Mouse (Mus musculus) intestine, embryonic 14.5 days (tissue): ENCODE results near the gene Cela3b. TPM values are rescaled to one million over a fixed set of nuclear protein-coding genes. Genes with fewer than 3 reads are reported as not detected.

ENCODE experiments used
- ATAC-seq: fragments of 200-750 bp; cut with Nextera tagmentation; replicated peaks from 2 replicates; pipeline ENCODE4 v1.8.0; 2017; ENCODE audit warnings: low read depth, moderate number of reproducible peaks, moderate TSS enrichment, moderate library complexity; ENCODE audit not compliant: low FRiP score, low TSS enrichment
- DNase-seq: peaks from one replicate; pipeline ENCODE4 v3.0.0-alpha.2; 2018; ENCODE audit warnings: low spot score
- H3K27ac ChIP-seq: fragments of 300-500 bp; sonication (generic); 2 replicates; pipeline ENCODE4 v1.5.1; 2014; ENCODE audit warnings: low read depth, mild to moderate bottlenecking, control low read depth
- H3K27me3 ChIP-seq: fragments of 300-500 bp; sonication (generic); replicated peaks from 2 replicates; pipeline ENCODE4 v1.6.1; 2014; ENCODE audit warnings: low read length, control low read depth; ENCODE audit not compliant: control insufficient read depth, insufficient read depth
- H3K36me3 ChIP-seq: fragments of 300-500 bp; sonication (generic); 2 replicates; pipeline ENCODE4 v1.6.1; 2014; ENCODE audit warnings: low read length, control low read depth; ENCODE audit not compliant: control insufficient read depth, insufficient read depth
- H3K4me1 ChIP-seq: fragments of 300-500 bp; sonication (generic); replicated peaks from 2 replicates; pipeline ENCODE4 v1.6.1; 2014; ENCODE audit warnings: low read length, control low read depth, mixed read lengths; ENCODE audit not compliant: control insufficient read depth, insufficient read depth
- H3K4me2 ChIP-seq: fragments of 300-500 bp; sonication (generic); 2 replicates; pipeline ENCODE4 v1.6.1; 2014; ENCODE audit warnings: low read length
- H3K4me3 ChIP-seq: fragments of 300-500 bp; sonication (generic); 2 replicates; pipeline ENCODE4 v1.5.1; 2014; ENCODE audit warnings: low read depth, low read length, control low read depth, mixed read lengths
- H3K9ac ChIP-seq: fragments of 300-500 bp; sonication (generic); 2 replicates; pipeline ENCODE4 v1.6.1; 2014; ENCODE audit warnings: mild to moderate bottlenecking, low read length
- H3K9me3 ChIP-seq: fragments of 300-500 bp; sonication (generic); 2 replicates; pipeline ENCODE4 v1.6.1; 2016; ENCODE audit warnings: low read length, control low read depth; ENCODE audit not compliant: control insufficient read depth
- WGBS: fragments of 180-500 bp; shearing (Covaris S2); extraction: QIAGEN DNeasy Blood & Tissue Kit; methylation state at CpG from one replicate; pipeline ENCODE4 v1.1.7; 2014; 5-methylcytosine and 5-hydroxymethylcytosine counted together
- polyA plus RNA-seq: library from polyadenylated mRNA; unstranded; fragments of >200 nt; fragmentation: Nextera tagmentation; extraction: Ambion mirVana; gene quantifications from 2 replicates; pipeline ENCODE4 v1.2.1, GENCODE M21; 2014

Gene Cela3b
- polyA plus RNA-seq, 1 experiment from 2014 or later, result 3.8 TPM

DNA sequence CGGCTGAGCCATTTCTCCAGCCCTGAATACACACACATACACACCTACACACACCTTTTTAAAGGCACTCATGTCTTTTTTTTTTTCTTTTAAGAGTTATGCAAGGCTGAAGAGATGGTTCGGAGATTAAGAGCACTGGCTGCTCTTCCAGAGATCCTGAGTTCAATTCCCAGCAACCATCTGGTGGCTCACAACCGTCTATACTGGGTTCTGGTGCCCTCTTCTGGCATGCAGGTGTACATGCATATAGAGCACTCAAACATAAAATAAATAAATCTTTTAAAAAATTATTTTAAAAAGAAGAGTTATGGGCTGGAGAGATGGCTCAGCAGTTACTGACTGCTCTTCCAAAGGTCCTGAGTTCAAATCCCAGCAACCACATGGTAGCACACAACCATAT is 39.1 kb downstream of the Cela3b start:
- no peak for DNase-seq
- H3K36me3 ChIP-seq, result no peaks in the 10 kb centered on the region
- H3K4me2 ChIP-seq, result no peak overlapping the region
- H3K27me3 ChIP-seq, result no peaks in the 10 kb centered on the region
- ATAC-seq, result no peak
- no peaks in the 10 kb centered on the region for H3K9me3 ChIP-seq
- 83% methylated on average over 3 of the region's 3 CpGs for WGBS
- H3K4me3 ChIP-seq, result no peak overlapping the region
- no peak overlapping the region for H3K27ac ChIP-seq
- peaks cover 9% of the 10 kb centered on the region for H3K4me1 ChIP-seq
- no peak overlapping the region for H3K9ac ChIP-seq

GRCm38 (mm10) chr4:137390196-137390595 is 40.1 kb downstream of the Cela3b start:
- no peaks in the 10 kb centered on the region for H3K27me3 ChIP-seq
- H3K9me3 ChIP-seq, result no peaks in the 10 kb centered on the region
- WGBS, result 89% methylated on average over 4 of the region's 4 CpGs
- DNase-seq (no peak), ATAC-seq (no peak)
- H3K36me3 ChIP-seq, result no peaks in the 10 kb centered on the region
- H3K27ac ChIP-seq, result no peak overlapping the region
- H3K9ac ChIP-seq, result no peak overlapping the region
- H3K4me2 ChIP-seq, result no peak overlapping the region
- no peak overlapping the region for H3K4me3 ChIP-seq
- peaks cover 9% of the 10 kb centered on the region for H3K4me1 ChIP-seq

DNA sequence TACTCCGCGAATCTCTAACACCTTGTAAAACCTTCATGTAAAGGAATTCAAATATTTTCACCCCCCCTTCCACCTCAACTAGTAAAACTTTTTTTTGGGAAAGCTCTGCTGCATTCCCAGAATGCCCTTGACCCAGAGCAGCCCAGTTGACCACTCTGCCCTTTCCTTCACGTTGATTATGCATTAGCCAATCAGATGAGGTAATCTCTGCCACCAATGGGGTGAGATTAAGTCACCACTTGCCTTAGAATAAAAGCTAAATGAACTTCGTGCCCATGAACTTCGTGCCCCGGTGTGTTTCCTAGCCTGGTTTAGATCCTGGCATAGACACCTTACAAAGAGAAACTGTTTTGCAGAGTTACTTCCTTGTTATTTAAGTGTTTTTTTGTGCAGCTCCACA is 41.4 kb downstream of the Cela3b start:
- Histone ChIP-seq H3K27ac (peak overlapping the region; percentile 90; the same call in 1 of the 2 replicates), H3K4me2 (peak overlapping the region; percentile 94), H3K27me3 (no peaks in the 10 kb centered on the region), H3K4me1 (peaks cover 9% of the 10 kb centered on the region), H3K9me3 (no peaks in the 10 kb centered on the region), H3K36me3 (no peaks in the 10 kb centered on the region), H3K4me3 (peak overlapping the region; percentile 95), H3K9ac (peak overlapping the region; percentile 88)
- DNase-seq, result no peak
- peak; percentile 20; the same call in 1 of the 2 replicates for ATAC-seq
- WGBS, result 46% methylated on average over 6 of the region's 6 CpGs

DNA sequence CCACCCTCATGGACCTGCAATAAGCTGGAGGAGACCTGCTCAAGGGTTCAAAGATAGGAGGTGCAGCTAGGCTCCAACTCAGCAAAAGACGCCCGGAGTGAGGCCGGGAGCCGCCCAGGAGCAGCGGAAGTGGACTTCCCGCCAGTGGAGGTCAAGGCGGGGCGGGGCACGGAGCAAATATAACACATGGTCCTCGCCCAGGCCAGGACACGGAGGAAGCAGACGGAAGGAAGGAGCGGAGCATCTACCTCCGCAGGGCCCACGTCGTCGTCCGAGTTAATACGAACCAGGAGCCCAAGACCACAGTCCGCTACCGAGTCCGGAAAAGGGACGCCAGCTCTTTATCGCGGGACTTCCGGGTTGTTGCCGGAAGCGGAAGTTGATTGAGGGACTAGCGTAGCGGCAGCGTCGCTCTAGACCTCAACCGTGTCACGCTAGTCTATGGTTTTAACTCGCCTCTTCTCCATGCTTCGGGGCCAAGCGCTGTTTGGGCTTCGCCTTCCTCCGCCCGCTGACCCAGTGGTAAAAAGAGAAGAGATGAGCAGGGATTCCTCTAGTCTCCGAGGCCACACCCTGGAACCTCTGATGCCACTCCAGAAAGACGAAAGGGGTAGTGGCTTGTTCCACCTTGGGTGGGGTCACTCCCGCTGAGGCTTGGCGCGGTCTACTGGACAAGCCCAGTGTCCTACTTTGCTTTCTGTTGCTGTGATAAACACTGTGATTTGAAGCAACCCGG is 42.1 kb downstream of the Cela3b start:
- Histone ChIP-seq H3K4me2 (peak overlapping the region; percentile 94), H3K27ac (peak overlapping the region; percentile 90), H3K4me3 (peak overlapping the region; percentile 95), H3K9me3 (no peaks in the 10 kb centered on the region), H3K36me3 (no peaks in the 10 kb centered on the region), H3K27me3 (no peaks in the 10 kb centered on the region), H3K4me1 (peaks cover 9% of the 10 kb centered on the region), H3K9ac (peak overlapping the region; percentile 88)
- under 1% methylated on average over 46 of the region's 46 CpGs for WGBS
- DNase-seq, result peak; percentile 94
- peak; percentile 87 for ATAC-seq

DNA sequence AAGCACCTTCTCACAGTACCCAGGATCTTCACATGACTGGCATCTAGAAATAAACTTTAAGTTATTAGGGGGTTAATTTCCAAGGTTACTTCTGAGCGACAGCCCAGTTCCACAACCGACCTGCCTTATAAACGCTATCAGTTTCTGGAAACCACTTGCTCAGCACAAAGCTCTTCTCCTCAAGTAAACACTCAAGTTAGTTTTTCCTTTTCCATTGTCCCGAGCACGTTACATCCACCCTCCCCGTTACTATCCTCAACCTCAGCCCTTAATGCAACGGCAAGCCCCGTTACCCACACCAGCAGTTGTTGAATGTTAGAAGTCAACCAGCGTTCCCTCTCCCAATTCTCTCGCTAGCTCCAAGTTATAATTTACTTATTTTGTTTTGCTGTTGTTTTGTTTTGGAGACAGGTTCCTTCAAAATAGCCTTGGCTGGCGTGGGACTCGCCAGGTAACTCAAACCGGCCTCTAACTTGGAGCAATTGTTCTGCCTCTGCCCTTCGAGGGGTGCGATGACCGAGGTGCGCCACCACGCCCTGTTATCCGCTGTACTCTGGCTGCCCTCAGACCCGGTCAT is 42.8 kb downstream of the Cela3b start:
- 1% methylated on average over 20 of the region's 20 CpGs for WGBS
- Histone ChIP-seq H3K36me3 (no peaks in the 10 kb centered on the region), H3K4me1 (peaks cover 9% of the 10 kb centered on the region), H3K27me3 (no peaks in the 10 kb centered on the region), H3K4me2 (peak overlapping the region; percentile 94), H3K27ac (peak overlapping the region; percentile 90), H3K4me3 (peak overlapping the region; percentile 95), H3K9ac (peak overlapping the region; percentile 88), H3K9me3 (no peaks in the 10 kb centered on the region)
- ATAC-seq, result no peak
- no peak for DNase-seq

GRCm38 (mm10) chr4:137380702-137381605 is 49.4 kb downstream of the Cela3b start:
- H3K4me2 ChIP-seq, result peak overlapping the region; percentile 22; the same call in 1 of the 2 replicates
- H3K9ac ChIP-seq, result no peak overlapping the region
- DNase-seq (no peak), ATAC-seq (peak; percentile 77)
- WGBS, result 34% methylated on average over 14 of the region's 16 CpGs
- no peaks in the 10 kb centered on the region for H3K27me3 ChIP-seq
- 0 out of 2 replicates have a peak, but pooled peaks cover 3% of the 10 kb centered on the region for H3K4me1 ChIP-seq
- peak overlapping the region; percentile 71; the same call in 1 of the 2 replicates for H3K27ac ChIP-seq
- H3K4me3 ChIP-seq, result no peak overlapping the region
- no peaks in the 10 kb centered on the region for H3K36me3 ChIP-seq
- no peaks in the 10 kb centered on the region for H3K9me3 ChIP-seq

DNA sequence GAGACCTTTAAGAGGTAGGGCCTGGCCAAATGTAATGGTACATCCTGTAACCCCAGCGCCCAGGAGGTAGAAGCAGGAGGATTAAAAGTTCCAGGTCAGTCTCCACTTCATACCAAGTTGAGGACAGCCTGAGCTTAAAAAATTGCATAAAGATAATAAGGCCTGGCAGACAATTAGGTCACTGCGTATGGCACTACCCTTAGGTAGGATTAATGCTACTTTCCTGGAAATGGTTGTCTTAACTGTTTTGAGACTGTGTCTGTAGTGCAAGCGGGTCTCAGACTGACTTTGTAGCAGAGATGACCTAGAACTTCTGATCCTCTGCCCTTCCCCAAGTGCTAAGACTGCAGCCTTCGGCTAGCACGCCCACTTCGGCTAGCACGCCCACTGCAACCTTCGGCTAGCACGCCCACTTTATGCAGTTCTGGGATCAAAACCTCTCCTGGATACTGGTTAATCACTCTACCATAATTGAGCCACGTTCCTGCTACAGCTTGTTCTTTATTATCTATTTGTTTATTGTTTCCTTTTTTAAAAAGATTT is 50.6 kb downstream of the Cela3b start:
- H3K4me3 ChIP-seq, result no peak overlapping the region
- no peaks in the 10 kb centered on the region for H3K36me3 ChIP-seq
- 88% methylated on average over 10 of the region's 10 CpGs for WGBS
- no peak for DNase-seq
- no peaks in the 10 kb centered on the region for H3K27me3 ChIP-seq
- ATAC-seq, result no peak
- H3K9ac ChIP-seq, result no peak overlapping the region
- H3K4me1 ChIP-seq, result peaks cover 6% of the 10 kb centered on the region; the same call in 1 of the 2 replicates
- H3K27ac ChIP-seq, result no peak overlapping the region
- H3K9me3 ChIP-seq, result no peaks in the 10 kb centered on the region
- no peak overlapping the region for H3K4me2 ChIP-seq

- 90% methylated on average over 3 of the region's 3 CpGs for WGBS
- Histone ChIP-seq H3K36me3 (no peaks in the 10 kb centered on the region), H3K4me1 (peaks cover 6% of the 10 kb centered on the region; the same call in 1 of the 2 replicates), H3K4me3 (no peak overlapping the region), H3K9me3 (no peaks in the 10 kb centered on the region), H3K4me2 (no peak overlapping the region), H3K27ac (no peak overlapping the region), H3K9ac (no peak overlapping the region), H3K27me3 (no peaks in the 10 kb centered on the region)
- no peak for DNase-seq
- no peak for ATAC-seq
These were observed 51.3 kb downstream of the Cela3b start for GRCm38 (mm10) chr4:137379085-137379484.
